Mouse (Mus musculus) lung, postnatal 25 days (tissue): Measurements from ENCODE around the gene Tmed8.
"Not testable (repeated sequence)": the region's sequence is repeated elsewhere in the genome, so short reads cannot be mapped to it uniquely, and the experiment has no call there.

Experiments used
- DNase-seq: peaks from one replicate; pipeline ENCODE4 v3.0.0; 2022; ENCODE audit warnings: low spot score

Tmed8 gene

GRCm38 (mm10) chr12:87199973-87200586 lies at the start of gene Tmed8:
TSS of gene Tmed8 (minus strand) at chr12:87200454.
- peak; percentile 83 for DNase-seq

DNA sequence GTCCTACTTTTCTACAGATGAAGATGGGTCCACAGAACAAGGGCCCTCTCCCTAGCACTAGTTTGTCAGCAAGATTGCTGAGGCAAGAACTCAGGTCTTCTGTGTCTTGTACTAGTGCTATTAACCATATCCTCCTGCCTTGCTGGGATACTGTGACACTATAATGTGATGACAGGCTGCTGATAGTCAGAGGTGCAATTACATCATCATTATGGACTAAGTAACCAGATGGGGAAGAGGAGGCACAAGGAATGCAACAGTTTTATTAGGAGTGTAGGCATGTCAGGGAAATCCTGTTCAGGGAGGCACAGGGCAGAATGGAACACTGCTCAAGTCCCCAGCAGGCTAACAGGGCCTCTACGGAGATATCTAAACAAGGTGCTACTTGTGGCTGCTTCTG lies 38.4 kb upstream of the Tmed8 start, which contains the start of gene Noxred1:
Noxred1 (minus strand) TSS at position 101 of the 400 bp plus-strand sequence.
- DNase-seq = no peak

GRCm38 (mm10) chr12:87236882-87237483 lies 36.7 kb upstream of the Tmed8 start:
- no peak for DNase-seq

GRCm38 (mm10) chr12:87230379-87230895 lies 30.2 kb upstream of the Tmed8 start:
- DNase-seq = no peak

GRCm38 (mm10) chr12:87229633-87230032 lies 29.4 kb upstream of the Tmed8 start:
- no peak for DNase-seq

GRCm38 (mm10) chr12:87226801-87227200 lies 26.5 kb upstream of the Tmed8 start:
- DNase-seq = no peak

- DNase-seq = no peak
Observed at GRCm38 (mm10) chr12:87224950-87225349, 24.7 kb upstream of the Tmed8 start.

GRCm38 (mm10) chr12:87219362-87219761 lies 19.1 kb upstream of the Tmed8 start:
- DNase-seq = no peak

GRCm38 (mm10) chr12:87217596-87217995 lies 17.3 kb upstream of the Tmed8 start:
- DNase-seq = no peak

- DNase-seq = no peak
Observed at GRCm38 (mm10) chr12:87216053-87216452, 15.8 kb upstream of the Tmed8 start.

DNA sequence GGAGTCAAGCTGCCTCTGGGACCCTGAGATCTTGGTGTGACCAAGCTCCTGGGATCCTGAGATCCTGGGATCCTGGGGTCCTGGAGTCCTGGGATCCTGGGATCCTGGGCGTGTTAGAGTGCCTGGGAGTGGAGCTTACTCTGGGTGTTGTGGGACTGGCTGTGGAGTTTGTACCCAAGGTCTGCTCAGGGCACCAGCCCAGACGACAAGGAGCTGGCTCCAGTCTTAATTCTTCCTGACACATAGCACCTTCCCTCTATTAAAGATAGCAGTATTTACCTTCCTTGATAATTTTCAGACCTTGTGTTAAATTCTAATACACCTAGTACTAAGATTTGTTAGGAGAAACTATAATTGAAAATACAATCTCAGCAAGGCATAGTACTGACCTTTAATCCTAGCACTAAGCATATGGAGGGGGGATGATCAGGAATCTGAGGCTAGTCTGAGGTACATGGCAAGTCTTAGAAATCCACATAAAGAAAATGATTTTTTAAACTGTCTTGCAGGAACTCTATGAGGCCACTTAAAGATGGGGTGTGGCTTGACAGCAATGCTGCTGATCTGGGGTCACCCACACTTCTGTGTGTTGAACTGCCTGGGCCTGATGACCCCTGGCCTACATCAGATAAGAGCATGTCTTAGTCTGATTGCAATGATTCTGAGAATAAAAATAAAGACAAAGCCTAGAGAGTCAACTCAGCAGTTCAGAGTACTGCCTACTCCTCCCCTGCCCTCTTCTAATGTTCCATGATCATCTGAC lies 12.8 kb upstream of the Tmed8 start:
- no peak for DNase-seq

DNA sequence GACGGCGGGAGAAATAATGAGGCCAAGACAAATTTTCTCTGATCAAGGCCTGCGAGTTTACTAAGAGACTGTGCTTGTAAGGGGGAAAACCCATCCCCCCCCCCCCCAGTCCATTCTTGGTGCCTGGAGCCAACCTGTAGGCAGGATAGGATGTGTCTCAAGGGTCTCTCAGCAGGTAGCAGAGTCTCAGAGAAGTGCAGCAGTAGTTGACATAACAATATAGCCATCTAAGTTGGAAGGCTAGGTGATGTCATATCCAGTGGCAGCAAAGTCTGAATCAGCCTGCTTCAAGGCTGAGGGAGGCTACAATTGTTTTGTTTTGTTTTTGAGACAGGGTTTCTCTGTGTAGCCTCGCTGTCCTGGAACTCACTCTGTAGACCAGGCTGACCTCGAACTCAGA lies 5.5 kb upstream of the Tmed8 start:
- DNase-seq = not testable (repeated sequence)

- no peak for DNase-seq
Observed at GRCm38 (mm10) chr12:87201694-87202093, 1.4 kb upstream of the Tmed8 start.

DNA sequence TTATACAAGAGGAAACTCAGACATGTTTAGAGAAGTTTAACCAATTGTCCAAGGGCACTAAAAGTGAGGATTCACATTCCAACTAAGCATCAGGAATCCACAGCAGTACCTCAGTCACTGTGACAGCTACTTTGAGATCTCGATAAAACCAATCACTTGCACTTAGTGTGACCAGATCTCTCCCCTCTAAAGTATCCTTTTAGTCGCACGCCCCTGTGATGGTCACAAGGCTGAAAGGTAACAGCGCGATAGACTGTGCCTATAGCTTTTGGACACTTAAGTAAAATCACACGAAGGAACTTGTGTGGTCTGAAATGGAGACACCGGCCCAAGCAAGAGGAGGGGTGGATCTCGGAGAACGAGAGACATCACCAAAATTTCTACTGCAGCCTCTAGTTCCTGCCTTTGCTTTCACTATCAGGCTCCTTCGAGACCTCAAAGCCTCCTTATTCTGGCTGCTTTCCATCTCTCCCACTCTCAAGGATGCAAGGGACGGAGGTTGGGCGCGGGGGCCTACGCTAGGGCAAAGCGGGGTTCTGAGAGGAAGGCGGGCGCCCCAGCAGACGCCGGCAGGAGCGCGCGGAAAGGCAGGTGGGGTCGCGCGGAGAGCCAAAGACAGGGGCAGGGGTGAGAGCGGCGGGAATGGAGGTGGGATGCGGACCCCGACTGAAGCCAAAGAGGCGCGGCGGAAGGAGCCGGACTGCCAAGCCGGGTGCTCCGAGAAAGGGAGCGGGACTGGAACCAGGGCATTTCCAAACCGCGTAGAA lies 865 bp downstream of the Tmed8 start, which contains the start of gene Samd15:
Samd15 (plus strand) TSS at position 518 of the 767 bp plus-strand sequence.
- peak; percentile 22 for DNase-seq

GRCm38 (mm10) chr12:87198792-87199191 lies 1.5 kb downstream of the Tmed8 start:
- no peak for DNase-seq

GRCm38 (mm10) chr12:87196310-87196709 lies 3.9 kb downstream of the Tmed8 start:
- DNase-seq = no peak

DNA sequence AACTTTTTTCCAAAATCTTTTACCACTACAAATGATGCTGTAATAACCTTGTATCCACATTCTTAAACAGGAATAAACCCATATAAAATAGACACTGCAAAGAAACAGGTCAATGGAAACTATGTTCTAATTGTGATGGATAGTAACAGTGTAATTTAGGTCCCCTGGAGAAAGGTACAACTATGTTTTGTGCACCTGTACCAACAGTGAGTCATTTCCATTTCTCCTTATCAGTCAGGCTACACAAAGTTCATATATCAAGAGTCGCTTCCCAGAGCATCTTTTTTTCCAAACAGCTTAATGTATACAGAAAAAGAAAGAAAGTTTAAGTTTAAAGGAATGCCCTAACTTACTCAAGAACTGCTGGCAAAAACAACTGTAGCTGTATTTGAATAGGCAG lies 5.2 kb downstream of the Tmed8 start:
- DNase-seq = no peak

GRCm38 (mm10) chr12:87193008-87193407 lies 7.2 kb downstream of the Tmed8 start:
- DNase-seq = no peak

DNA sequence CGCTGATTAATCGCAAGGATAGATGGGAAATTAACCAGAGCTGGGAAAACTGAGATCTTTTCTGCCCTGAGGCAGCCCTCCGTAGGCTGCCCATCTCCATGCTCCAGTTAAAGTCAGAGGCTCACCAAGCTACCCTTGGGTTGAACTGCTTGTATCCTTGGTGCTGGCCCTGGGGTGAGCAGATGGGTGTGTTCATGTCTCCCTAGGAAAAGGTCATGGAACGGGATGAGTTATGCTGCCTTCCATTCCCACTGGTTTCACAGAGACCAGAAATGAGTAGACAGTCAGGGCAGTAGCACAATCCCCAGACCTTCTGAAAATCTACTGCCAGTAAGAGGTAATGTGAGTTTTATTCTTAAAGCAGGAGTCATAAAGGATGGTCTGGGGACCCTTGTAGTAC lies 22.6 kb downstream of the Tmed8 start:
- no peak for DNase-seq

DNA sequence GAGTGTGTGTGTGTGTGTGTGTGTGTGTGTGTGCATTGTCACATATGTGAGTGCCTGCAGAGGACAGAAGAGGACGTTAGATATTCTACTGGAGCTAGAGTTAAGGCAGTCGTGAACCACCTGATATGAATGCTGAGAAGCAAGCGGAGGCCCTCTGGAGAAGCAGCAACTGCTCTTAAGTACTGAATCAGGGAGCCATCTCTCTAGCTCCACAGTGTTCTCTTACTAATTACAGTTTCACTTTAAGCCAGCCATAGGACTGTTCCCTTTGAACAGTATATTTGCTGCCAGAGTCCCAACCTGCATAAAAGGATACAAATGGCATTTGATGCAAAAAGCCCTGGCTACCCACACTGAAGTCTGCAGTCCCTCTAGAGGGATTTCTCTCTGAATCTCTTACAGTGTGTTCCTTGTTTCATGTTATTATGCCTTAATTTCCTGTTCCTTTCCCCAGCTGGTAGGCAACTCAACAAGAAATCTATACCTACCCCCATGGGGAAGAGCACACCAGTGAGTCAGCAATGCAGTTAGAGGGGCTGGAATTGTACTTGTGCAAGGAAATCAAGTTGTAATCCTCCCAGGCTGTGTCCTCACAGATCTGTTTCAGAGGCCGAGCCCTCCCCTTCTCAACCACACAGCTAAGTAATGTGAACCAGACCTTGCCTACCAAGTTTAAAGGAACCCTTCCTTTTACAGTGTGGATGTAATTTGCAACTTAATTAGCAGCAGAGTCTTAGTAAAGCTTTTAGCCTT lies 24.9 kb downstream of the Tmed8 start:
- DNase-seq = no peak

- no peak for DNase-seq
Observed at GRCm38 (mm10) chr12:87160815-87161214, 39.4 kb downstream of the Tmed8 start.
